Mouse (Mus musculus): ENCODE results near the gene Ankub1. TPM values are rescaled to one million over a fixed set of nuclear protein-coding genes. Genes with fewer than 3 reads are reported as not detected.

Gene Ankub1
- polyA plus RNA-seq, 2 experiments, result 0.01 TPM; not detected in 1

DNA sequence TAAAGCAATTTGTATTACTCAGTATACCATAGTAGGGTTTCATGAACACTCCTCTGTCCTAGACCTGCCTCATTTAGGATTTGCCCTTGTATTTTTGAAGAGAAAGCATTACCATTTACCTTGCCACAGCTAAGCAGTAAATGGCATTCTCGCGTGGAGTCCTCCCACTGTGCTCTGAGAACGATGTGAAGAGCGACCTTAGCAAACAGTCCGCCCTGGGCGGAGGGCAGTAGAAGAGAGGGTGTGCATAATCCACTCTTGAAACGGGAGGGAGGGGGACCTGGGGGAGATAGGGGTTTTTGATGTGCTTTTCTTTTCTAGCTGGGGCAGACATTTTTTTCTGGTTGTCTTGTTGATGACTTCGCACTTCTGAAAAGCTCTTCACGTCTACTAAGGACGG is 27.9 kb downstream of the Ankub1 start:
- ATAC-seq (ENCODE audit: insufficient read depth) (no peak), DNase-seq (ENCODE audit: low read depth in 3 of 3, low spot score in 3 of 3) (no peak)
- Histone ChIP-seq H3K27me3 (ENCODE audit: control insufficient read depth, insufficient read depth, low read length) (no peaks in the 10 kb centered on the region), H3K9me3 (ENCODE audit: control insufficient read depth, low read length) (no peaks in the 10 kb centered on the region), H3K4me3 (ENCODE audit: insufficient read depth in 1 of 2, low read depth in 2 of 2, low read length in 2 of 2) (no peak overlapping the region), H3K4me2 (ENCODE audit: low read depth) (no peak overlapping the region), H3K27ac (no peak overlapping the region), H3K36me3 (replicated peaks; ENCODE audit: control insufficient read depth, insufficient read depth, low read depth) (no peaks in the 10 kb centered on the region), H3K9ac (replicated peaks) (no peak overlapping the region), H3K4me1 (replicated peaks; ENCODE audit: control insufficient read depth in 2 of 2, insufficient read depth in 2 of 2, low read length in 1 of 2) (no peaks in the 10 kb centered on the region)
- 63% methylated on average over 10 of the region's 10 CpGs for WGBS (ENCODE audit: insufficient replicate concordance)
- no peak for TF ChIP-seq CTCF (IDR thresholded peaks at IDR 0.05; ENCODE audit: low read depth)

DNA sequence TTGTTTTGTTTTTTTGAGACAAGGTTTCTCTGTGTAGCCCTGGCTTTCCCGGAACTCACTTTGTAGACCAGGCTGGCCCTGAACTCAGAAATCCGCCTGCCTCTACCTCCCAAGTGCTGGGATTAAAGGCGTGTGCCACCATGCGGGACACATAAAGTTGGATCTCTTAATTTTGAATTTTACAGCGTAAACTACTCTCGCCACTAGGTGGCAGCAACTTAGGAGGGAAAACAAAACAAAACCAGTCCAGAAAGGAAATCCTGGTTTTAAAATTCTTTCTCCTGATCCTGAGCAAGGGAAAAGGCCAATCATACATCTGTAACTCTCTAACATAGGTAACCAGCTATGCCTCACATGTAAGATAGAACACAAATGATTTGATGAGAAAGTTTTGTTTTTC is 28.9 kb downstream of the Ankub1 start:
- Histone ChIP-seq H3K27ac (no peak overlapping the region), H3K4me3 (ENCODE audit: insufficient read depth in 1 of 2, low read depth in 2 of 2, low read length in 2 of 2) (no peak overlapping the region), H3K27me3 (ENCODE audit: control insufficient read depth, insufficient read depth, low read length) (no peaks in the 10 kb centered on the region), H3K9me3 (ENCODE audit: control insufficient read depth, low read length) (no peaks in the 10 kb centered on the region), H3K4me1 (replicated peaks; ENCODE audit: control insufficient read depth in 2 of 2, insufficient read depth in 2 of 2, low read length in 1 of 2) (no peaks in the 10 kb centered on the region), H3K9ac (replicated peaks) (no peak overlapping the region), H3K36me3 (replicated peaks; ENCODE audit: control insufficient read depth, insufficient read depth, low read depth) (no peaks in the 10 kb centered on the region), H3K4me2 (ENCODE audit: low read depth) (no peak overlapping the region)
- TF ChIP-seq CTCF (IDR thresholded peaks at IDR 0.05; ENCODE audit: low read depth), result peak; percentile 64
- no peak for TF ChIP-seq EP300 (IDR thresholded peaks at IDR 0.05; ENCODE audit: low read depth)
- 13% methylated on average over 6 of the region's 6 CpGs for WGBS (ENCODE audit: insufficient replicate concordance)
- no peak for ATAC-seq (ENCODE audit: insufficient read depth)
- peak; percentile 6 to 27 (median 23) for DNase-seq (ENCODE audit: low read depth in 3 of 3, low spot score in 3 of 3)

DNA sequence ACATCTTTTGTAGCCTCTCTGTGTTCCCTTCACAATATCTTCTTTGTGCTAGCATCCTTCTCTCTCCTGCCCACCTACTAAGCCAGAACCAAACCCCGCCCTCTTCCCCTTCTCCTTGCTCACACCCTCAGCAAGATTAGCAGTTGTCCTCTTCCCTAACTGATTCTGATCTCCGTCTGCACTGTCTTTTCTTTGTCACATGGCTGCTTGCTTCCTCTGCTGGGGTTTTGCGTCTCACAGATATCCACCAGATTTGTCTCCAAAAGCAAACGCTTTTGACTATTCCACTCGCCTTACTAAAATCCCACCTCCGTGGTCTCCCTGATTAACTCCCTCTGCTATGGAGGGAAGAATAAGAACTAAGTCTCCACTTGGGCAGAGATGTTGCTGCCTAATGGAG is 34.0 kb downstream of the Ankub1 start:
- Histone ChIP-seq H3K9ac (replicated peaks) (no peak overlapping the region), H3K9me3 (ENCODE audit: control insufficient read depth, low read length) (no peaks in the 10 kb centered on the region), H3K4me3 (ENCODE audit: insufficient read depth in 1 of 2, low read depth in 2 of 2, low read length in 2 of 2) (no peak overlapping the region), H3K4me1 (replicated peaks; ENCODE audit: control insufficient read depth in 2 of 2, insufficient read depth in 2 of 2, low read length in 1 of 2) (no peaks in the 10 kb centered on the region), H3K27ac (no peak overlapping the region), H3K27me3 (ENCODE audit: control insufficient read depth, insufficient read depth, low read length) (no peaks in the 10 kb centered on the region), H3K36me3 (replicated peaks; ENCODE audit: control insufficient read depth, insufficient read depth, low read depth) (no peaks in the 10 kb centered on the region), H3K4me2 (ENCODE audit: low read depth) (no peak overlapping the region)
- TF ChIP-seq EP300 (IDR thresholded peaks at IDR 0.05; ENCODE audit: low read depth), result no peak
- TF ChIP-seq CTCF (IDR thresholded peaks at IDR 0.05; ENCODE audit: low read depth), result no peak
- no peak for ATAC-seq (ENCODE audit: insufficient read depth)
- WGBS (ENCODE audit: insufficient replicate concordance), result 36% methylated on average over 6 of the region's 6 CpGs
- no peak for DNase-seq (ENCODE audit: low read depth in 3 of 3, low spot score in 3 of 3)

DNA sequence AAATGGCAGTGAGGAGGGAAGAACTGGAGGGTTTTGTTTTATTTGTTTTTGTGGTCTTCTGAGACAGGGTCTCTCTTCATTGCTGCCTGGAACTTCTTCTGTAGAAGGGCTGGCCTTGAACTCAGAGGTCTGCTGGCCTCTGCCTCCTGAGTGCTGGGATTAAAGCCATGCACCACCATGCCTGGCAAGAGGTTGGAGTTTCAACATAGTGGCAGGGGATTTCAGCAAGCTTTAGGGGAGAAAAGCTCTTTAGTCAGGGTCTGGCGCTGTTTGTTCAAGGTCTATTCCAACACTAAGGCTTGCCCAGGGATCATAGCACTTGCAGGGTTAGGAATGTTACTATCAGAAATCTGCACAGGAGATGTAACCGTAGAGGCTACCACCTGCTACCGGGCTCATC is 39.0 kb downstream of the Ankub1 start:
- Histone ChIP-seq H3K36me3 (replicated peaks; ENCODE audit: control insufficient read depth, insufficient read depth, low read depth) (0 out of 2 replicates have a peak, but pooled peaks cover 3% of the 10 kb centered on the region), H3K9ac (replicated peaks) (no peak overlapping the region), H3K4me1 (replicated peaks; ENCODE audit: control insufficient read depth in 2 of 2, insufficient read depth in 2 of 2, low read length in 1 of 2) (0 out of 4 replicates have a peak, but pooled peaks cover 0 to 2% of the 10 kb centered on the region in 2 experiments), H3K9me3 (ENCODE audit: control insufficient read depth, low read length) (no peaks in the 10 kb centered on the region), H3K27me3 (ENCODE audit: control insufficient read depth, insufficient read depth, low read length) (no peaks in the 10 kb centered on the region), H3K4me3 (ENCODE audit: insufficient read depth in 1 of 2, low read depth in 2 of 2, low read length in 2 of 2) (no peak overlapping the region), H3K27ac (no peak overlapping the region), H3K4me2 (ENCODE audit: low read depth) (no peak overlapping the region)
- no peak for ATAC-seq (ENCODE audit: insufficient read depth)
- TF ChIP-seq CTCF (IDR thresholded peaks at IDR 0.05; ENCODE audit: low read depth), result no peak
- no peak for TF ChIP-seq EP300 (IDR thresholded peaks at IDR 0.05; ENCODE audit: low read depth)
- 56% methylated on average over 3 of the region's 3 CpGs for WGBS (ENCODE audit: insufficient replicate concordance)
- no peak for DNase-seq (ENCODE audit: low read depth in 3 of 3, low spot score in 3 of 3)

DNA sequence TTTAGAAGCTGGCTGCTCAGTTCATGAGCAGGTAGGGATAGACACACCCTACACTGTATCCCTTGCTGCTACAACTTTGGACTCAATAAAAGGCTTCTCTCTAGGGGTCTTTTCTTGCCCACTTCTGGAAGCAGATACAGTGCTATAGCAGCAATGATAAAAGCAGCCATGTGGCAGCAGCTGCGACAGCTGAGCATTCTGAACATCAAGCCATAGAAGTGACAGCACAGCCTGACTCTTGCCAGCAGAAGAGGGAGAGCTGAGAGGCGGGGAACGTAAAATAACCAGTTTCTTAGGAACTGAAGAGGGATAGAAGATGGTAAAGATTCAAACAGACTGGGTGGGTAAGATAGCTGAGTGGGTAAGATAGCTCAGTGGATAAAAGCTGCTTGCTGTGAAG is 40.1 kb downstream of the Ankub1 start:
- Histone ChIP-seq H3K27me3 (ENCODE audit: control insufficient read depth, insufficient read depth, low read length) (no peaks in the 10 kb centered on the region), H3K36me3 (replicated peaks; ENCODE audit: control insufficient read depth, insufficient read depth, low read depth) (0 out of 2 replicates have a peak, but pooled peaks cover 3% of the 10 kb centered on the region), H3K9me3 (ENCODE audit: control insufficient read depth, low read length) (no peaks in the 10 kb centered on the region), H3K4me1 (replicated peaks; ENCODE audit: control insufficient read depth in 2 of 2, insufficient read depth in 2 of 2, low read length in 1 of 2) (0 out of 4 replicates have a peak, but pooled peaks cover 0 to 2% of the 10 kb centered on the region in 2 experiments), H3K4me2 (ENCODE audit: low read depth) (no peak overlapping the region), H3K27ac (no peak overlapping the region), H3K9ac (replicated peaks) (no peak overlapping the region), H3K4me3 (ENCODE audit: insufficient read depth in 1 of 2, low read depth in 2 of 2, low read length in 2 of 2) (no peak overlapping the region)
- DNase-seq (ENCODE audit: low read depth in 3 of 3, low spot score in 3 of 3) (no peak), ATAC-seq (ENCODE audit: insufficient read depth) (no peak)
- TF ChIP-seq CTCF (IDR thresholded peaks at IDR 0.05; ENCODE audit: low read depth) (no peak), EP300 (IDR thresholded peaks at IDR 0.05; ENCODE audit: low read depth) (no peak)
- 77% methylated on average over 3 of the region's 3 CpGs for WGBS (ENCODE audit: insufficient replicate concordance)
